In the genomic region with DNA sequence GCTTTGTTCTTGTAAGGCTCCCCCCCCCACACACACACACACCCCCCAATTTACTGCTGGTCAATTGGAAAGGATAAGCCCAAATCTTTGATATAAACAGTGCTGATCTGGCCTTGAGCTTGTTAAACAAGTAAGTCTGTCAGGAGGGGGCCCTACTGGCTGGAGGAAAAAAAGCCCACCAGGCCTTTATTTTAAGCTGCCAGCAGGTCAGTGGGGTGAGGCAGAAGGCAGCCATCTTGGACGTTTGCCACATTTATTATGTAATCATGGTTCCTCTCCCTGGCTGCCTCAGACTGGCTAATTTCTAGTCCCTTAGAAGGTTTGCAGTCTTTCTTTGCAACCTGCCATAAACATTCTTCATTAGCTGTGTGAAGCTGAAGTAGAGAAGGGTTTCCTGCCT, we compare ENCODE assay signal across 14 mouse cellular contexts.
DNase-seq lines count a peak whose midpoint lies in the region; ATAC-seq lines count a peak whose summit lies in the region.
"Had no signal": no experiment of that assay in that cellular context is flagged by ENCODE, and none has a peak within 500 bp of the region (broad histone marks: within the 10 kb centered on the region; RNA-seq: fewer than 3 reads in every experiment).

No protein-coding gene starts in this region.

- H3K27me3 ChIP-seq in hindbrain, embryonic 14.5 days (ENCODE audit: control insufficient read depth, insufficient read depth, low read length): no peaks in the 10 kb centered on the region
- no peaks in the 10 kb centered on the region for H3K27me3 ChIP-seq in hindbrain, embryonic 13.5 days
- no peaks in the 10 kb centered on the region for H3K27me3 ChIP-seq in forebrain, embryonic 15.5 days
- peaks cover 3% of the 10 kb centered on the region; the same call in 1 of the 2 replicates for H3K27me3 ChIP-seq in hindbrain, embryonic 10.5 days (ENCODE audit: insufficient read depth, poor library complexity, severe bottlenecking)
- H3K27me3 ChIP-seq: hindbrain, embryonic 12.5 days; neural tube, embryonic 13.5 days had no signal

- peak overlapping the region; percentile 38; the same call in 1 of the 2 replicates for H3K27ac ChIP-seq in hindbrain, embryonic 14.5 days
- H3K27ac ChIP-seq in hindbrain, embryonic 13.5 days: no peak overlapping the region
- H3K27ac ChIP-seq in forebrain, embryonic 15.5 days (replicated peaks): peak overlapping the region; percentile 65
- H3K27ac ChIP-seq in hindbrain, embryonic 10.5 days: no peak overlapping the region
- H3K27ac ChIP-seq: hindbrain, embryonic 12.5 days; neural tube, embryonic 13.5 days had no signal

- WGBS in hindbrain, embryonic 14.5 days: 15% methylated on average over 1 of the region's 1 CpGs
- WGBS in hindbrain, embryonic 13.5 days: 38% methylated on average over 1 of the region's 1 CpGs
- WGBS in forebrain, embryonic 15.5 days: 7% methylated on average over 1 of the region's 1 CpGs
- WGBS in hindbrain, embryonic 10.5 days: 43% methylated on average over 1 of the region's 1 CpGs

- H3K4me3 ChIP-seq in hindbrain, embryonic 14.5 days (replicated peaks; ENCODE audit: low read length): no peak overlapping the region
- no peak overlapping the region for H3K4me3 ChIP-seq in hindbrain, embryonic 13.5 days
- H3K4me3 ChIP-seq in forebrain, embryonic 15.5 days: no peak overlapping the region
- H3K4me3 ChIP-seq in hindbrain, embryonic 10.5 days: no peak overlapping the region
- H3K4me3 ChIP-seq: hindbrain, embryonic 12.5 days; neural tube, embryonic 13.5 days had no signal

- H3K4me1 ChIP-seq in hindbrain, embryonic 14.5 days (replicated peaks; ENCODE audit: control insufficient read depth, insufficient read depth, low read length): 0 out of 2 replicates have a peak, but pooled peaks cover 4% of the 10 kb centered on the region
- H3K4me1 ChIP-seq in hindbrain, embryonic 13.5 days (replicated peaks): peaks cover 8% of the 10 kb centered on the region; the same call in 1 of the 2 replicates
- peaks cover 15% of the 10 kb centered on the region for H3K4me1 ChIP-seq in forebrain, embryonic 15.5 days
- H3K4me1 ChIP-seq in hindbrain, embryonic 10.5 days (replicated peaks): peaks cover 11% of the 10 kb centered on the region
- H3K4me1 ChIP-seq: hindbrain, embryonic 12.5 days had no signal

- H3K36me3 ChIP-seq in hindbrain, embryonic 14.5 days (replicated peaks; ENCODE audit: control insufficient read depth, insufficient read depth): no peaks in the 10 kb centered on the region
- H3K36me3 ChIP-seq in hindbrain, embryonic 13.5 days: no peaks in the 10 kb centered on the region
- H3K36me3 ChIP-seq in forebrain, embryonic 15.5 days: no peaks in the 10 kb centered on the region
- H3K36me3 ChIP-seq in hindbrain, embryonic 10.5 days: no peaks in the 10 kb centered on the region
- H3K36me3 ChIP-seq: hindbrain, embryonic 12.5 days; neural tube, embryonic 13.5 days had no signal

- no peak overlapping the region for H3K4me2 ChIP-seq in hindbrain, embryonic 14.5 days (replicated peaks)
- no peak overlapping the region for H3K4me2 ChIP-seq in hindbrain, embryonic 13.5 days
- no peak overlapping the region for H3K4me2 ChIP-seq in forebrain, embryonic 15.5 days (replicated peaks)
- H3K4me2 ChIP-seq: hindbrain, embryonic 12.5 days; neural tube, embryonic 13.5 days had no signal

- no peaks in the 10 kb centered on the region for H3K9me3 ChIP-seq in hindbrain, embryonic 14.5 days (ENCODE audit: control insufficient read depth, low read length)
- H3K9me3 ChIP-seq in hindbrain, embryonic 13.5 days: no peaks in the 10 kb centered on the region
- H3K9me3 ChIP-seq in forebrain, embryonic 15.5 days: no peaks in the 10 kb centered on the region
- no peaks in the 10 kb centered on the region for H3K9me3 ChIP-seq in hindbrain, embryonic 10.5 days
- H3K9me3 ChIP-seq: hindbrain, embryonic 12.5 days; neural tube, embryonic 13.5 days had no signal

- H3K9ac ChIP-seq in hindbrain, embryonic 14.5 days: no peak overlapping the region
- H3K9ac ChIP-seq in hindbrain, embryonic 13.5 days: no peak overlapping the region
- H3K9ac ChIP-seq in forebrain, embryonic 15.5 days (replicated peaks): no peak overlapping the region
- H3K9ac ChIP-seq: hindbrain, embryonic 12.5 days; liver, postnatal 0 days; neural tube, embryonic 13.5 days had no signal

- ATAC-seq in hindbrain, embryonic 14.5 days (ENCODE audit: low FRiP score): no peak
- ATAC-seq in hindbrain, embryonic 13.5 days (ENCODE audit: low FRiP score): no peak
- no peak for ATAC-seq in forebrain, embryonic 15.5 days (replicated peaks)
- no peak for ATAC-seq in CD4-positive, CD25-positive, alpha-beta regulatory T cell, adult 4 months
- ATAC-seq: liver, postnatal 0 days had no signal

- no peak for DNase-seq in hindbrain, embryonic 14.5 days (ENCODE audit: low spot score)
- peak; percentile 41 for DNase-seq in retina, postnatal 1 day
- DNase-seq in retina, embryonic 14.5 days (ENCODE audit: low spot score): no peak
- DNase-seq in natural killer cell, adult 2 months (ENCODE audit: low spot score in 2 of 2): no peak
- DNase-seq in hindbrain, embryonic 10.5 days (ENCODE audit: low spot score): no peak
- DNase-seq: adrenal gland, postnatal 25 days; layer of hippocampus, postnatal 36 days; liver, postnatal 0 days; spleen, adult 18-20 months had no signal

Comparison
In these comparisons a context has a peak if more than half of its experiments do, and no peak if none do; other contexts are left out.
1. H3K27ac ChIP-seq: peak in hindbrain, embryonic 14.5 days (single experiment) and forebrain, embryonic 15.5 days (single experiment); none in hindbrain, embryonic 13.5 days (single experiment) and hindbrain, embryonic 10.5 days (single experiment).